Mouse (Mus musculus) kidney, embryonic 16.5 days (tissue): Measurements from ENCODE around the gene Rbm6. TPM values are rescaled to one million over a fixed set of nuclear protein-coding genes. Genes with fewer than 3 reads are reported as not detected.
A peak's percentile ranks its signal among the peaks of the same experiment; 100 is the strongest.

Experiments used
- ATAC-seq: fragments of 200-750 bp; cut with Nextera tagmentation; 2 replicates; pipeline ENCODE4 v1.8.0; 2017; ENCODE audit warnings: moderate TSS enrichment; ENCODE audit not compliant: low FRiP score, low TSS enrichment
- H3K27ac ChIP-seq: fragments of 300-500 bp; sonication (generic); 2 replicates; pipeline ENCODE4 v1.5.1; 2014; ENCODE audit warnings: low read length
- H3K27me3 ChIP-seq: fragments of 300-500 bp; sonication (generic); 2 replicates; pipeline ENCODE4 v1.6.1; 2014; ENCODE audit warnings: low read length, control low read depth, mixed read lengths; ENCODE audit not compliant: insufficient read depth
- H3K36me3 ChIP-seq: fragments of 300-500 bp; sonication (generic); 2 replicates; pipeline ENCODE4 v1.6.1; 2014; ENCODE audit warnings: low read length, control low read depth, mixed read lengths; ENCODE audit not compliant: insufficient read depth
- H3K4me1 ChIP-seq: fragments of 300-500 bp; sonication (generic); 2 replicates; pipeline ENCODE4 v1.6.1; 2014; ENCODE audit warnings: low read length, control low read depth, mixed read lengths; ENCODE audit not compliant: insufficient read depth
- H3K4me2 ChIP-seq: fragments of 300-500 bp; sonication (generic); replicated peaks from 2 replicates; pipeline ENCODE4 v1.6.1; 2014; ENCODE audit warnings: low read depth, low read length
- H3K4me3 ChIP-seq: fragments of 300-500 bp; sonication (generic); 2 replicates; pipeline ENCODE4 v1.5.1; 2014; ENCODE audit warnings: mild to moderate bottlenecking, low read length
- H3K9ac ChIP-seq: fragments of 300-500 bp; sonication (generic); replicated peaks from 2 replicates; pipeline ENCODE4 v1.6.1; 2014; ENCODE audit warnings: low read length
- H3K9me3 ChIP-seq: fragments of 300-500 bp; sonication (generic); 2 replicates; pipeline ENCODE4 v1.6.1; 2016; ENCODE audit warnings: low read length, control low read depth
- WGBS: fragments of 180-500 bp; shearing (Covaris S2); extraction: QIAGEN DNeasy Blood & Tissue Kit; methylation state at CpG from one replicate; pipeline ENCODE4 v1.1.7; 2014; 5-methylcytosine and 5-hydroxymethylcytosine counted together
- polyA plus RNA-seq: library from polyadenylated mRNA; unstranded; fragments of >200 nt; fragmentation: Nextera tagmentation; extraction: Ambion mirVana; gene quantifications from 2 replicates; pipeline ENCODE4 v1.2.1, GENCODE M21; 2015

The Rbm6 gene
- polyA plus RNA-seq, 1 experiment from 2014 or later: 71.5 TPM

GRCm38 (mm10) chr9:107906252-107906966 is 33.4 kb upstream of the Rbm6 start, which contains the start of gene Mst1r:
Gene Mst1r (plus strand): TSS chr9:107906873.
- Histone ChIP-seq H3K4me3 (peak within 1 kb of the TSS; percentile 44), H3K36me3 (no peaks in the 10 kb centered on the region), H3K9me3 (no peaks in the 10 kb centered on the region), H3K4me2 (peak within 1 kb of the TSS; percentile 74), H3K4me1 (peaks cover 43% of the 10 kb centered on the region), H3K27me3 (peaks cover 3% of the 10 kb centered on the region; the same call in 1 of the 2 replicates), H3K9ac (peak within 1 kb of the TSS; percentile 62), H3K27ac (peak within 1 kb of the TSS; percentile 71)
- 6% methylated on average over 17 of the region's 19 CpGs for WGBS
- ATAC-seq: peak; percentile 84

- Histone ChIP-seq H3K27me3 (peaks cover 9% of the 10 kb centered on the region), H3K9ac (no peak overlapping the region), H3K27ac (no peak overlapping the region), H3K36me3 (no peaks in the 10 kb centered on the region), H3K4me1 (peaks cover 54% of the 10 kb centered on the region), H3K4me2 (no peak overlapping the region), H3K4me3 (no peak overlapping the region), H3K9me3 (no peaks in the 10 kb centered on the region)
- WGBS: 6% methylated on average over 4 of the region's 4 CpGs
- peak; percentile 40; the same call in 1 of the 2 replicates for ATAC-seq
These were observed 31.7 kb upstream of the Rbm6 start for GRCm38 (mm10) chr9:107904726-107905125.

GRCm38 (mm10) chr9:107901627-107901914 is 28.5 kb upstream of the Rbm6 start:
- WGBS: 12% methylated on average over 17 of the region's 17 CpGs
- peak overlapping the region; percentile 77 for H3K4me2 ChIP-seq
- no peak for ATAC-seq
- H3K4me3 ChIP-seq: peak overlapping the region; percentile 45
- peak overlapping the region; percentile 14; the same call in 1 of the 2 replicates for H3K9ac ChIP-seq
- H3K36me3 ChIP-seq: no peaks in the 10 kb centered on the region
- peaks cover 9% of the 10 kb centered on the region for H3K27me3 ChIP-seq
- no peak overlapping the region for H3K27ac ChIP-seq
- H3K9me3 ChIP-seq: no peaks in the 10 kb centered on the region
- peaks cover 30% of the 10 kb centered on the region for H3K4me1 ChIP-seq

GRCm38 (mm10) chr9:107900840-107901626 is 28.0 kb upstream of the Rbm6 start:
- H3K27me3 ChIP-seq: peaks cover 9% of the 10 kb centered on the region
- peaks cover 25% of the 10 kb centered on the region for H3K4me1 ChIP-seq
- no peak overlapping the region for H3K27ac ChIP-seq
- H3K4me3 ChIP-seq: peak overlapping the region; percentile 45
- peak; percentile 56; the same call in 1 of the 2 replicates for ATAC-seq
- no peaks in the 10 kb centered on the region for H3K36me3 ChIP-seq
- H3K9ac ChIP-seq: peak overlapping the region; percentile 59
- H3K4me2 ChIP-seq: peak overlapping the region; percentile 77
- WGBS: 6% methylated on average over 44 of the region's 44 CpGs
- no peaks in the 10 kb centered on the region for H3K9me3 ChIP-seq

GRCm38 (mm10) chr9:107899855-107900254 is 26.8 kb upstream of the Rbm6 start:
- WGBS: 73% methylated on average over 12 of the region's 12 CpGs
- Histone ChIP-seq H3K36me3 (no peaks in the 10 kb centered on the region), H3K27me3 (peaks cover 9% of the 10 kb centered on the region), H3K4me2 (no peak overlapping the region), H3K27ac (no peak overlapping the region), H3K9me3 (no peaks in the 10 kb centered on the region), H3K9ac (no peak overlapping the region), H3K4me1 (peaks cover 16% of the 10 kb centered on the region), H3K4me3 (no peak overlapping the region)
- no peak for ATAC-seq

- ATAC-seq: no peak
- Histone ChIP-seq H3K9ac (no peak overlapping the region), H3K36me3 (no peaks in the 10 kb centered on the region), H3K27ac (no peak overlapping the region), H3K4me1 (peaks cover 15% of the 10 kb centered on the region), H3K9me3 (no peaks in the 10 kb centered on the region), H3K4me2 (no peak overlapping the region), H3K27me3 (peaks cover 9% of the 10 kb centered on the region), H3K4me3 (no peak overlapping the region)
- WGBS: 92% methylated on average over 10 of the region's 10 CpGs
These were observed 25.5 kb upstream of the Rbm6 start for GRCm38 (mm10) chr9:107898563-107898962.

GRCm38 (mm10) chr9:107891023-107891422 is 18.0 kb upstream of the Rbm6 start:
- no peaks in the 10 kb centered on the region for H3K36me3 ChIP-seq
- no peaks in the 10 kb centered on the region for H3K9me3 ChIP-seq
- H3K4me1 ChIP-seq: peaks cover 6% of the 10 kb centered on the region
- H3K9ac ChIP-seq: no peak overlapping the region
- ATAC-seq: no peak
- WGBS: 96% methylated on average over 1 of the region's 1 CpGs
- H3K27ac ChIP-seq: no peak overlapping the region
- H3K4me3 ChIP-seq: no peak overlapping the region
- peaks cover 2% of the 10 kb centered on the region; the same call in 1 of the 2 replicates for H3K27me3 ChIP-seq
- no peak overlapping the region for H3K4me2 ChIP-seq

GRCm38 (mm10) chr9:107890260-107890659 is 17.2 kb upstream of the Rbm6 start:
- no peak overlapping the region for H3K4me2 ChIP-seq
- H3K9me3 ChIP-seq: no peaks in the 10 kb centered on the region
- WGBS: 85% methylated on average over 6 of the region's 6 CpGs
- peaks cover 2% of the 10 kb centered on the region; the same call in 1 of the 2 replicates for H3K27me3 ChIP-seq
- ATAC-seq: no peak
- no peak overlapping the region for H3K9ac ChIP-seq
- H3K4me1 ChIP-seq: peaks cover 6% of the 10 kb centered on the region
- H3K27ac ChIP-seq: no peak overlapping the region
- no peak overlapping the region for H3K4me3 ChIP-seq
- no peaks in the 10 kb centered on the region for H3K36me3 ChIP-seq

GRCm38 (mm10) chr9:107888267-107888850 is 15.3 kb upstream of the Rbm6 start:
- peak overlapping the region; percentile 89 for H3K4me2 ChIP-seq
- peaks cover 2% of the 10 kb centered on the region; the same call in 1 of the 2 replicates for H3K27me3 ChIP-seq
- no peaks in the 10 kb centered on the region for H3K36me3 ChIP-seq
- H3K27ac ChIP-seq: peak overlapping the region; percentile 70; the same call in 1 of the 2 replicates
- peak; percentile 85 for ATAC-seq
- H3K9ac ChIP-seq: peak overlapping the region; percentile 85
- 0% methylated on average over 18 of the region's 18 CpGs for WGBS
- no peaks in the 10 kb centered on the region for H3K9me3 ChIP-seq
- peak overlapping the region; percentile 85 for H3K4me3 ChIP-seq
- H3K4me1 ChIP-seq: peaks cover 6% of the 10 kb centered on the region
